Mouse (Mus musculus) embryonic facial prominence, embryonic 15.5 days (tissue): ENCODE measurements at regions not wholly inside any gene's neighbourhood (a gene's known extent, or its start where the extent isn't known, plus 50 kb on each side); places are given as distances from the start of the nearest gene placed in this dataset.

ENCODE experiments used
- ATAC-seq: fragments of 200-750 bp; cut with Nextera tagmentation; 2 replicates; pipeline ENCODE4 v1.8.0; 2017; ENCODE audit warnings: low read depth, moderate TSS enrichment; ENCODE audit not compliant: insufficient number of reproducible peaks, low FRiP score, low TSS enrichment
- H3K27ac ChIP-seq: fragments of 300-500 bp; sonication (generic); replicated peaks from 2 replicates; pipeline ENCODE4 v1.5.1; 2015; ENCODE audit warnings: mild to moderate bottlenecking, inconsistent platforms
- H3K27me3 ChIP-seq: fragments of 300-500 bp; sonication (generic); 2 replicates; pipeline ENCODE4 v1.6.1; 2015; ENCODE audit warnings: inconsistent platforms
- H3K36me3 ChIP-seq: fragments of 300-500 bp; sonication (generic); 2 replicates; pipeline ENCODE4 v1.6.1; 2015; ENCODE audit warnings: mild to moderate bottlenecking, inconsistent platforms
- H3K4me1 ChIP-seq: fragments of 300-500 bp; sonication (generic); 2 replicates; pipeline ENCODE4 v1.6.1; 2015; ENCODE audit warnings: inconsistent platforms
- H3K4me2 ChIP-seq: fragments of 300-500 bp; sonication (generic); replicated peaks from 2 replicates; pipeline ENCODE4 v1.6.1; 2015; ENCODE audit warnings: mild to moderate bottlenecking, inconsistent platforms
- H3K4me3 ChIP-seq: fragments of 300-500 bp; sonication (generic); replicated peaks from 2 replicates; pipeline ENCODE4 v1.5.1; 2015; ENCODE audit warnings: mild to moderate bottlenecking, inconsistent platforms
- H3K9ac ChIP-seq: fragments of 300-500 bp; sonication (generic); 2 replicates; pipeline ENCODE4 v1.6.1; 2015; ENCODE audit warnings: inconsistent platforms
- H3K9me3 ChIP-seq: fragments of 300-500 bp; sonication (generic); replicated peaks from 2 replicates; pipeline ENCODE4 v1.6.1; 2016; ENCODE audit warnings: inconsistent platforms
- WGBS: fragments of 180-500 bp; shearing (Covaris S2); methylation state at CpG from one replicate; pipeline ENCODE4 v1.1.7; 2015; 5-methylcytosine and 5-hydroxymethylcytosine counted together

DNA sequence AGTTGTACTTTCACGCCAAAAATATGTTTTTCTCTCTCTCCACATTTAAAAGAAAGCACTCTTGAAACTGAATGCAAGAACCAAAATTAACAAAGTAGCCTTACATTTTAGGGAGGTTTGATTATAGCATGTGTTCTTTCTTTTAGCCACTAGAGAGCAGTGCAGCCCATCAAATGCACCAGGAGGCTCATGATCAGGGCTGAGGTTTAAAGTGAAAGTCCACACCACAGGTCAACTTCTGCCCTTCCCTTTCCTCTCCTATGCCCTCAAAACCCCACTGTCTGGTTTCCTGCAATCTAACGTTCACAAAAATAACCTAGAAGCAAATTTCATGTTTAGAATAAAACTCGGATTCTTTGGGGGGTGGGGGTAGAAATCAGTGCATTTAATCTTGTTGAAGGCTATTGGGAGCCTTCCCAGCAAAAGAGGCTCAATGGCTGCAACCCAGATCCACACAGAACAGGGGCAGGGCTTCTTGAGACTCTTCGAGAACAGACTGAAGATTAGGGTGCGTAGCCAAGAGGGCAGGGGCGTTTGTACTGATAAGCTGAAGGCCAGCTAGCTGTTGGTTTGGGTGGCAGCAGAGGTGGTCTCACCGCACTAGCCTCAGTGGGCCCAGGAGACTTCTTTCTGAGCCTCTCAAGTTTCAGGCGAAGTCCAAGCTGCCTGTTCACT lies 59.3 kb upstream of the Zfp770 start:
- no peaks in the 10 kb centered on the region for H3K27me3 ChIP-seq
- no peak overlapping the region for H3K9ac ChIP-seq
- H3K4me2 ChIP-seq = peak overlapping the region; percentile 28; the same call in 1 of the 2 replicates
- no peaks in the 10 kb centered on the region for H3K36me3 ChIP-seq
- no peaks in the 10 kb centered on the region for H3K4me1 ChIP-seq
- no peak overlapping the region for H3K27ac ChIP-seq
- H3K4me3 ChIP-seq = peak overlapping the region; percentile 25
- 38% methylated on average over 8 of the region's 8 CpGs for whole genome bisulfite sequencing
- no peak for ATAC-seq
- H3K9me3 ChIP-seq = no peaks in the 10 kb centered on the region

- no peak for ATAC-seq
- Histone ChIP-seq H3K9me3 (no peaks in the 10 kb centered on the region), H3K4me3 (no peak overlapping the region), H3K27me3 (no peaks in the 10 kb centered on the region), H3K4me1 (no peaks in the 10 kb centered on the region), H3K4me2 (no peak overlapping the region), H3K9ac (no peak overlapping the region), H3K27ac (no peak overlapping the region), H3K36me3 (no peaks in the 10 kb centered on the region)
- 69% methylated on average over 4 of the region's 4 CpGs for WGBS
Measured at GRCm38 (mm10) chr2:114259539-114259938, 58.3 kb upstream of the Zfp770 start.
